Mouse (Mus musculus) embryonic facial prominence, embryonic 10.5 days (tissue): ENCODE results near the gene Rbfox1. TPM values are rescaled to one million over a fixed set of nuclear protein-coding genes. Genes with fewer than 3 reads are reported as not detected.

Experiments
- DNase-seq: peaks from one replicate; pipeline ENCODE4 v3.0.0-alpha.2; 2017; ENCODE audit warnings: low spot score
- H3K27ac ChIP-seq: fragments of 300-500 bp; sonication (generic); replicated peaks from 2 replicates; pipeline ENCODE4 v1.5.1; 2016; ENCODE audit warnings: mild to moderate bottlenecking
- H3K27me3 ChIP-seq: fragments of 300-500 bp; sonication (generic); replicated peaks from 2 replicates; pipeline ENCODE4 v1.6.1; 2016; ENCODE audit warnings: low read depth, mild to moderate bottlenecking; ENCODE audit not compliant: poor library complexity, severe bottlenecking
- H3K36me3 ChIP-seq: fragments of 300-500 bp; sonication (generic); replicated peaks from 2 replicates; pipeline ENCODE4 v1.6.1; 2016; ENCODE audit warnings: mild to moderate bottlenecking, moderate library complexity
- H3K4me1 ChIP-seq: fragments of 300-500 bp; sonication (generic); 2 replicates; pipeline ENCODE4 v1.6.1; 2016
- H3K4me3 ChIP-seq: fragments of 300-500 bp; sonication (generic); 2 replicates; pipeline ENCODE4 v1.5.1; 2016; ENCODE audit warnings: mild to moderate bottlenecking, moderate library complexity
- H3K9me3 ChIP-seq: fragments of 300-500 bp; sonication (generic); 2 replicates; pipeline ENCODE4 v1.6.1; 2016; ENCODE audit warnings: mild to moderate bottlenecking
- WGBS: fragments of 180-500 bp; shearing (Covaris S2); methylation state at CpG from one replicate; pipeline ENCODE4 v1.1.7; 2016; 5-methylcytosine and 5-hydroxymethylcytosine counted together
- polyA plus RNA-seq: library from polyadenylated mRNA; unstranded; fragments of >200 nt; fragmentation: Nextera tagmentation; extraction: Ambion mirVana; gene quantifications from 2 replicates; pipeline ENCODE4 v1.2.1, GENCODE M21; 2016

Rbfox1 gene
- polyA plus RNA-seq, 1 experiment from 2014 or later: 2.3 TPM

GRCm38 (mm10) chr16:7228246-7228645, 1343.1 kb downstream of the Rbfox1 start:
- 85% methylated on average over 5 of the region's 5 CpGs for WGBS
- Histone ChIP-seq H3K27me3 (no peaks in the 10 kb centered on the region), H3K4me3 (no peak overlapping the region), H3K4me1 (no peaks in the 10 kb centered on the region), H3K36me3 (no peaks in the 10 kb centered on the region), H3K27ac (no peak overlapping the region), H3K9me3 (no peaks in the 10 kb centered on the region)
- no peak for DNase-seq

GRCm38 (mm10) chr16:7229232-7229631, 1344.1 kb downstream of the Rbfox1 start:
- WGBS: 73% methylated on average over 4 of the region's 4 CpGs
- Histone ChIP-seq H3K36me3 (no peaks in the 10 kb centered on the region), H3K4me1 (no peaks in the 10 kb centered on the region), H3K27me3 (no peaks in the 10 kb centered on the region), H3K27ac (no peak overlapping the region), H3K4me3 (no peak overlapping the region), H3K9me3 (no peaks in the 10 kb centered on the region)
- DNase-seq: no peak

- Histone ChIP-seq H3K27me3 (no peaks in the 10 kb centered on the region), H3K4me3 (no peak overlapping the region), H3K9me3 (no peaks in the 10 kb centered on the region), H3K4me1 (no peaks in the 10 kb centered on the region), H3K36me3 (no peaks in the 10 kb centered on the region), H3K27ac (no peak overlapping the region)
- DNase-seq: no peak
- WGBS: 79% methylated on average over 3 of the region's 3 CpGs
Observed at GRCm38 (mm10) chr16:7241627-7242026, 1356.5 kb downstream of the Rbfox1 start.

- Histone ChIP-seq H3K27ac (no peak overlapping the region), H3K27me3 (no peaks in the 10 kb centered on the region), H3K36me3 (no peaks in the 10 kb centered on the region), H3K4me1 (no peaks in the 10 kb centered on the region), H3K9me3 (no peaks in the 10 kb centered on the region), H3K4me3 (no peak overlapping the region)
- no peak for DNase-seq
- 88% methylated on average over 3 of the region's 3 CpGs for WGBS
Observed at GRCm38 (mm10) chr16:7242501-7242900, 1357.3 kb downstream of the Rbfox1 start.

- Histone ChIP-seq H3K27me3 (no peaks in the 10 kb centered on the region), H3K27ac (no peak overlapping the region), H3K9me3 (no peaks in the 10 kb centered on the region), H3K36me3 (no peaks in the 10 kb centered on the region), H3K4me3 (no peak overlapping the region), H3K4me1 (no peaks in the 10 kb centered on the region)
- 80% methylated on average over 1 of the region's 1 CpGs for WGBS
- DNase-seq: no peak
Observed at GRCm38 (mm10) chr16:7244382-7244781, 1359.2 kb downstream of the Rbfox1 start.

GRCm38 (mm10) chr16:7251696-7252095, 1366.5 kb downstream of the Rbfox1 start:
- 85% methylated on average over 4 of the region's 4 CpGs for WGBS
- Histone ChIP-seq H3K27ac (no peak overlapping the region), H3K4me1 (peaks cover 5% of the 10 kb centered on the region), H3K27me3 (no peaks in the 10 kb centered on the region), H3K4me3 (no peak overlapping the region), H3K36me3 (no peaks in the 10 kb centered on the region), H3K9me3 (no peaks in the 10 kb centered on the region)
- DNase-seq: no peak

- no peaks in the 10 kb centered on the region for H3K27me3 ChIP-seq
- no peak overlapping the region for H3K4me3 ChIP-seq
- no peaks in the 10 kb centered on the region for H3K4me1 ChIP-seq
- 95% methylated on average over 4 of the region's 4 CpGs for whole genome bisulfite sequencing
- no peak overlapping the region for H3K27ac ChIP-seq
- DNase-seq: no peak
- no peaks in the 10 kb centered on the region for H3K36me3 ChIP-seq
- H3K9me3 ChIP-seq: no peaks in the 10 kb centered on the region
Observed at GRCm38 (mm10) chr16:7257366-7257765, 1372.2 kb downstream of the Rbfox1 start.

- 91% methylated on average over 1 of the region's 1 CpGs for WGBS
- no peak overlapping the region for H3K4me3 ChIP-seq
- DNase-seq: no peak
Observed at GRCm38 (mm10) chr16:7263261-7263660, 1378.1 kb downstream of the Rbfox1 start.

GRCm38 (mm10) chr16:7265715-7266114, 1380.6 kb downstream of the Rbfox1 start:
- no peak overlapping the region for H3K27ac ChIP-seq

More at GRCm38 (mm10) chr16:7263261-7263660, 1378.1 kb downstream of the Rbfox1 start:
- Histone ChIP-seq H3K27me3 (no peaks in the 10 kb centered on the region), H3K27ac (no peak overlapping the region), H3K4me1 (no peaks in the 10 kb centered on the region), H3K36me3 (no peaks in the 10 kb centered on the region), H3K9me3 (no peaks in the 10 kb centered on the region)

GRCm38 (mm10) chr16:7275501-7275900, 1390.3 kb downstream of the Rbfox1 start:
- Histone ChIP-seq H3K4me1 (no peaks in the 10 kb centered on the region), H3K36me3 (no peaks in the 10 kb centered on the region), H3K27me3 (no peaks in the 10 kb centered on the region), H3K4me3 (no peak overlapping the region), H3K9me3 (no peaks in the 10 kb centered on the region), H3K27ac (no peak overlapping the region)
- WGBS: 86% methylated on average over 5 of the region's 5 CpGs
- DNase-seq: no peak

More at GRCm38 (mm10) chr16:7265715-7266114, 1380.6 kb downstream of the Rbfox1 start:
- H3K36me3 ChIP-seq: no peaks in the 10 kb centered on the region
- no peak for DNase-seq
- no peaks in the 10 kb centered on the region for H3K27me3 ChIP-seq
- H3K9me3 ChIP-seq: no peaks in the 10 kb centered on the region
- no peaks in the 10 kb centered on the region for H3K4me1 ChIP-seq
- H3K4me3 ChIP-seq: no peak overlapping the region

GRCm38 (mm10) chr16:7275901-7276300, 1390.7 kb downstream of the Rbfox1 start:
- WGBS: 41% methylated on average over 1 of the region's 1 CpGs
- no peak overlapping the region for H3K4me3 ChIP-seq
- H3K9me3 ChIP-seq: no peaks in the 10 kb centered on the region
- H3K4me1 ChIP-seq: no peaks in the 10 kb centered on the region
- H3K27ac ChIP-seq: no peak overlapping the region
- H3K27me3 ChIP-seq: no peaks in the 10 kb centered on the region
- no peak for DNase-seq
- H3K36me3 ChIP-seq: no peaks in the 10 kb centered on the region

- Histone ChIP-seq H3K4me1 (no peaks in the 10 kb centered on the region), H3K27me3 (no peaks in the 10 kb centered on the region), H3K4me3 (no peak overlapping the region), H3K9me3 (no peaks in the 10 kb centered on the region), H3K27ac (no peak overlapping the region), H3K36me3 (no peaks in the 10 kb centered on the region)
- DNase-seq: no peak
- 77% methylated on average over 5 of the region's 5 CpGs for WGBS
Observed at GRCm38 (mm10) chr16:7279544-7279943, 1394.4 kb downstream of the Rbfox1 start.

GRCm38 (mm10) chr16:7282257-7282656, 1397.1 kb downstream of the Rbfox1 start:
- WGBS: 94% methylated on average over 7 of the region's 7 CpGs
- Histone ChIP-seq H3K4me1 (no peaks in the 10 kb centered on the region), H3K36me3 (no peaks in the 10 kb centered on the region), H3K27me3 (no peaks in the 10 kb centered on the region), H3K27ac (no peak overlapping the region), H3K9me3 (no peaks in the 10 kb centered on the region), H3K4me3 (no peak overlapping the region)
- no peak for DNase-seq
